Mouse (Mus musculus) right cerebral cortex, postnatal 14 days (tissue): Measurements from ENCODE around the gene Usp33.

ENCODE experiments used
- DNase-seq: peaks from one replicate; pipeline ENCODE4 v3.0.0; 2022

The Usp33 gene

DNA sequence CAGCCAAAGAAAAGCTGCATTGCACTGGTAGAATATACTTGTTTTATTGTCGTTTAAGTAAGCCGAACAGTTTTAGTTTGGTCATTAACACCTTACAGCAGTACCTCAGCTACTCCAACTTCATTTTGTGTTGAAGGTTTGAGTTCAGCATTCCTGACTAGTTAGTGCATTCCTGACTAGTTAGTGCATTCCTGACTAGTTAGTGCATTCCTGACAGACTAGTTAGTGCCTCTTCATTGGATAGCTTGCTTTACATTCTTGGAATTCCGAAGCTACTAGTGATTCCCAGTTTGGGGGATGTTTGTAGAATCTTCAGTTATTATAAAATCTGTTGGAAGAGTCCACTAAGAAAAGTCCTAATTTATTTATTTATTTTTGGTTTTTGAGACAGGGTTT, 56.4 kb downstream of the Usp33 start:
- DNase-seq: no peak

DNA sequence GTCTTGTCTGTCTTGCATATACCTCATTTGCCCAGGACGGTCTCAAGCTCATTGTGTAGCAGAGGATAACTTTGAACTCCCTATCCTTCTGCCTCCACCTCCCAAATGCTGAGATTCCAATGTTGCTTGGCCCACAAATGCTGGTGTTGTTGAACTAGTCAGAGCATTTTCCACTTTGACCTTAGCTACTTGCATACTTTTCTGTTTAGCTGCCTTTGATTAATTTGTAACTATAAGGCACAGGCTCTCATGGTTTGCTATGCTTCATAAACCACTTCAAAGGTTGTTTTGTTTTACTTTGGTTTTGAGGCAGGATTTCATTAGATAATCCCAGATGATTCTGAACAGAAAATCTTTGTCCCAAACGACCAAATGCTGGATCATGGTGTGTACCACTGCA, 57.5 kb downstream of the Usp33 start:
- DNase-seq: no peak

DNA sequence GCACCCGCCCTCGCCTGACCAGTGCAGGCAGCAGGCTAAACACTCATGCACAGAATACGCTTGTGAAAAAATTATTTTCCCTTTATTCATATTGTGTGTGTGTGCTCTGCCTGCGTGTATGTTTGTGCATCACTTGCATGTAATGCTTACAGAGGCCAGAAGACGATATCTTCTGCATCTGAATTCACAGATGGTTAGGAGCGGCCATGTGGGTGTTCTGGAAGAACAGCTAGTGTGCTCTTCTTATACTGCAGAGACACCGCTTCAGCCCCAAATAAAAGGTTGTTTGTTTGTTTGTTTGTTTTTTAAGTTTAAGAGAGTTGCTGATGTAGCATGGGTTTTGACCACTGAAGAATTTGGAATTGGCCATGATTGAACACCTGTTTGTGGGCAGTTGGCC, 59.1 kb downstream of the Usp33 start:
- DNase-seq: no peak

DNA sequence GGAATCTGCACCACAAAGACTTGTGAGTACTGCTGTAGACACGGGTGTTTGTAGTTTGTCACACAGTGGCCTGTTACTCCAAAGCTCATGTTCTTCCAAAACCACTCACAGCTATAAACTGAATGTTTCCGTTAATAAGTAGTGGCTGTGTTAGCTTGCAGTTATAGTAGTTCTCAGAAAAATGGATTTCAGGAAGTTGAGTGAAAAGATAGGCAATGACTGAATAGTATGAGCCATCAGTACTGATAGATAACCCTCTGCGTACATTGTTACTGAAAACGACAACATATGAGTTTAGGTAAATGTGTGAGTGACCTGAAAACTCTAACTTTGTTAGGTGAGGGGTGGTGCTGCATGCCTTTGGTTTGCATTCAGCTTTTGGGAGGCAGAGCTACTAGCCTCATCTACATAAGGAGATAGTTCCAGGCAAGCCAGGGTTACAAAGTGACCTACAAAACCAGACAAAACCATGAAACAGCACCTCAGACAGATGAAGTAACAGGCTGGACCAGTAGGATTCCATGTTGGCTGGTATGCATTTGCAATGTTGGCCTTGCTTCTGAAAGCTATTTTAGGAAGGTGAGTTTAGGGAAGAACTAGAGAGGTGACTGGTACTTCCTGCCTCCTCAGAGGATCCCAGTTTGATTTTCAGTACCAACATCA, 59.8 kb downstream of the Usp33 start:
- no peak for DNase-seq

DNA sequence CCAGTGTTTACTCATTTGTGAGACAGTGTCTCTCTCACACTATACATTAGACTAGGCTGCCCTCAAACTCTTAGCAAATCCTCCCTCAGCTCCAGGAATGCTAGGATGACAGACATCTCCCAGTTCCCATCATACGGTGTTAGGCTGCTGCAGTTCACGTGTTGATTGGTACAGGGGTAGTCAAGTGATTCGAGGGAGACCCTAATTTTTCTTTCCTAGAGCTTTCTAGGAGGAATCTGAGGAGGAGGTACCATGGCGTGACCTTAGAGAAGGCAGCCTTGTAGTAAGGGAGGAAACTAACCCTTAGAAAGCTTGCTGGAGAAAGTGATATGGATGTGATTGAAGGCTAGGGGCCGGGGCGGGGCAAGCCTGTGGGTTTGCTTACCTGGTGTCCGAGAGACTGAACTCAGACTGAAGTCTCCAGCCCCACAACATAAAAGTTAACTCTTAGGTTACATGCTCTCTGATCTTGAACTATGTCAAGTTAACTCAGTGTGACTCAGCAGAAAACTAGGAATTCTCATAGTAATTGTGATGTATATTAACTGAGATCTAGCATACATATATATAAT, 64.8 kb downstream of the Usp33 start:
- DNase-seq: no peak

DNA sequence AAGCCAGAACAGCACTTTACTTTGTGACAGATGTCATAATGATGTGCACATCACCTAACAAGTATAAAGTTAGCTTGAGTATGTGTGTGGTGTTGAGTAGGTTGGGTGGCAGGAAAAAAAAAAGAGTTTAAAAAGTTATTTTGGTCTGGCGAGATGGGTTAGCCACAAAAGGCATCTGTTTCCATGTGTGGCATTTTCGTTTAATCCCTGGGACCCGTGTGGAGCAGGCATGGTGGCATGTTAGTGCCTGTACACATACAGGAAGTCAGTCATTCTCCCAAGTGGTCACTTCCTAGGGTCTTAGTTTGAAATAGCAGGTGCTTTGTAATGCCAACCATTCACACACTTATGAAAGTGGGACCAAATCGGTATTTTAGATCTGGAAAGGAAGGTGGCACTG, 66.1 kb downstream of the Usp33 start:
- no peak for DNase-seq

DNA sequence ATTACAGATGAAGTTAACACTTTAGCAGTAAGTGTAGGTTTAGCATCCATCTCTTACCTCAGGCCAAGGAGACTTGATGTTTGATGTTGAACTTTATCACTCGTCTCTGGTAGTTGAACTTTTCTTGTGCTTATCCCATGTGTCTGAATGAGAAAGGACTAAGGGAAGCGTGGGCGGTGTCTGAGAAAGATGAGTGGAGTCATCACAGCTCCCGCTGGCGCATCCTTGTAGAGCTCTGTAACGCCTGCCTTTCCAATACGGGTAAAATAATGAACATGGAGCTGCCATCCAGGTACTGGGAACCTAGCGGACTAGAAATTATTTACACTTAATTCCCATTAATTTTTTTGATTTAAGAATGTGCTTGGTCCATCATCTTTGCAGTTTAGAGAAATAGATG, 82.6 kb downstream of the Usp33 start:
- no peak for DNase-seq

DNA sequence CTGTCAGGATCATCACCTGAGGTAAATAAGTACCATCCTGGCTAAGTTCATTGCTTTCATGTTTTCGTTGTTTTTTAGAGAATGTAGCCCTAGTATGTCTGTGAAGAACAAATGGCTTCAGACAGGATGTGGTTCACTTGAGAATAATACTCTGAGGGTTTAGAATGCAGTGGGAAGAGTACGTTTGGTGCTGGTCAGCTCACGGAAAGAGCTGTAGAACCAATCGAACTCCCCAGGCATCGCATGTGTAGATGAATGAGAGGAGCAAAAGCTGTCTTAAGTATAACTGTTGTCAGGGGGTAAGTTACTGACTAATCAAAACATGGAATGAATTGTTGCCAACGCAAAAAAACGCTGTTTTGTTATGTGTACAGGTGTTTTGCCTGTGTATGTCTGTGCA, 86.4 kb downstream of the Usp33 start:
- DNase-seq: no peak

DNA sequence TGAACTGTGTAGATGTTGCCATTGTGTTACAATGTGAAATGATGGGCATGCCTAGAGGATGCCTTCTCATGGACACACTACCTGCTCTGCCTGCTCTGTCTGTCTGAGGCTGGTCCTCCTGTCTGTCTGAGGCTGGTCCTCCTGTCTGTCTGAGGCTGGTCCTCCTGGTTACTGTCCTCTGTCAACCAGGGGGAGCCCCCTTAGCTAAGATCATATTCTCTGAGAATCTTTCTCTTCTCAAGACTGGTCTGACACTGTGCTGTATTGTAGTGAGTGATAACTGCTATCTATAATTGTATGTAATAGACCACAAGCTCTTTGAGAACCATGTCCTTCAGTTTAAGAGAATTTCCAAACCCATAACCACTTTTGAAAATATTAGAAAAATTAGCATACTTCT, 89.3 kb downstream of the Usp33 start:
- no peak for DNase-seq

DNA sequence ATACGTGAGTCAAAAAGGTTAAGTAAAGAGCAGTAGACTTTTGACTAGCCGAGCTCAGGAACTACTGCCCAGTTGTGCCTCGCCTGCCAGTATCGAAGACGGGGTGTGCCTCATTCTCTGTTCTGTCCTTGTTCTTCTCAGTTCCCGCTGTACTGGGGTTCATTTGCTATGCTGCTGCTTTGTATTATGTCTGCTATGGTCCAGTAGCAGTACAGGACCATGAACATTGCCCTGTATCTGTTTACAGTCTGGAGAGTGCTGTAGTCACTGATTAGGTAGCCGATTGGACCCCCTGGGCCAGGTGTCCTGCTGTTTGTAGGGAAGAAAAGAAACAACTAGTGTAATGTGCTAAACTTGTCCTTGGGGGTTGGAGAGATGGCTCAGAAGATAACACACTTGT, 91.8 kb downstream of the Usp33 start:
- DNase-seq: no peak

DNA sequence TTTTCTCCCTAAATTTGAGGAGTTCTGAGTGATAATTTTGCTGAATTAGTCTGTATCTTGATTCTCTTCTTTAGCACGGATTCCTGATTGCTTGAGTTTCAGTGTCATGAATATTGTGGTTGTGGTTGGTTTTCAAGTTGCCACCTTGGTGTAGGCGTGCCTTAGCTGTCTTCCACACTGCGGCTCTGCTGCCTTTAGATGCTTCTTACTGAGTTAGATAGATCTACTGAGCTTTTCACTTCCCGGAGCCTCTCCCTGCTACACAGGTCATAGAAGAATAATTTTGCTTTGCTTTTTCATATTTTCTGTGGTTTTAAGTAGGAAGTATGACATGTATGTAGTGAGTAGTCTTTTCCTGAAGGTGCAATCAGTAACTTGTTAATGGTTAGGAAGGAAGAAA, 96.5 kb downstream of the Usp33 start:
- DNase-seq: no peak
